Comparison of ENCODE assay signal across 7 mouse cellular contexts in genomic region chr1:44120074-44120406, GRCm38 (mm10). TPM values are rescaled to one million over a fixed set of nuclear protein-coding genes. Genes with fewer than 3 reads are reported as not detected.
A peak's percentile ranks its signal among the peaks of the same experiment; 100 is the strongest.
DNase-seq lines count a peak whose midpoint lies in the region; ATAC-seq lines count a peak whose summit lies in the region.

No protein-coding gene starts in this region.

- H3K4me2 ChIP-seq in lung, embryonic 16.5 days (ENCODE audit: low read depth, low read length), result peak overlapping the region; percentile 70
- H3K4me2 ChIP-seq in forebrain, embryonic 12.5 days, result peak overlapping the region; percentile 79
- peak overlapping the region; percentile 79 for H3K4me2 ChIP-seq in limb, embryonic 13.5 days (replicated peaks)
- peak overlapping the region; percentile 82 for H3K4me2 ChIP-seq in stomach, embryonic 14.5 days (replicated peaks; ENCODE audit: low read depth, low read length)

- peak; percentile 6 for ATAC-seq in lung, embryonic 16.5 days (ENCODE audit: low read depth)
- ATAC-seq in forebrain, embryonic 12.5 days (ENCODE audit: low FRiP score), result no peak
- ATAC-seq in limb, embryonic 13.5 days (ENCODE audit: low FRiP score, low read depth), result peak; percentile 4; the same call in 1 of the 2 replicates
- no peak; the same call in 1 of the 2 replicates for ATAC-seq in stomach, embryonic 14.5 days (ENCODE audit: insufficient number of reproducible peaks, insufficient read depth, low FRiP score, low read depth)

- no peak for DNase-seq in lung, postnatal 14 days
- DNase-seq in embryo, embryonic 9.5 days (ENCODE audit: extremely low spot score), result no peak
- no peak for DNase-seq in thymus, postnatal 36 days

- no peaks in the 10 kb centered on the region for H3K9me3 ChIP-seq in lung, embryonic 16.5 days (ENCODE audit: control insufficient read depth, low read length)
- H3K9me3 ChIP-seq in forebrain, embryonic 12.5 days, result no peaks in the 10 kb centered on the region
- H3K9me3 ChIP-seq in limb, embryonic 13.5 days, result no peaks in the 10 kb centered on the region
- H3K9me3 ChIP-seq in stomach, embryonic 14.5 days (ENCODE audit: control insufficient read depth, low read depth, low read length), result no peaks in the 10 kb centered on the region

- peak overlapping the region; percentile 86 for H3K9ac ChIP-seq in lung, embryonic 16.5 days (ENCODE audit: low read length)
- peak overlapping the region; percentile 88 for H3K9ac ChIP-seq in forebrain, embryonic 12.5 days
- H3K9ac ChIP-seq in limb, embryonic 13.5 days, result peak overlapping the region; percentile 88
- peak overlapping the region; percentile 69 for H3K9ac ChIP-seq in stomach, embryonic 14.5 days (replicated peaks; ENCODE audit: low read depth, low read length)

- peaks cover 8% of the 10 kb centered on the region; the same call in 1 of the 2 replicates for H3K4me1 ChIP-seq in lung, embryonic 16.5 days (replicated peaks; ENCODE audit: control insufficient read depth, insufficient read depth, low read length)
- H3K4me1 ChIP-seq in forebrain, embryonic 12.5 days, result peaks cover 18% of the 10 kb centered on the region
- peaks cover 18% of the 10 kb centered on the region for H3K4me1 ChIP-seq in limb, embryonic 13.5 days
- H3K4me1 ChIP-seq in stomach, embryonic 14.5 days (ENCODE audit: control insufficient read depth, insufficient read depth, low read length), result 0 out of 2 replicates have a peak, but pooled peaks cover 4% of the 10 kb centered on the region

- H3K4me3 ChIP-seq in lung, embryonic 16.5 days (ENCODE audit: low read length), result peak overlapping the region; percentile 86
- H3K4me3 ChIP-seq in forebrain, embryonic 12.5 days (replicated peaks), result peak overlapping the region; percentile 75
- peak overlapping the region; percentile 76 for H3K4me3 ChIP-seq in limb, embryonic 13.5 days
- peak overlapping the region; percentile 70 for H3K4me3 ChIP-seq in stomach, embryonic 14.5 days (ENCODE audit: low read depth, low read length)

- H3K27me3 ChIP-seq in lung, embryonic 16.5 days (ENCODE audit: control insufficient read depth, insufficient read depth, low read depth, low read length), result no peaks in the 10 kb centered on the region
- H3K27me3 ChIP-seq in forebrain, embryonic 12.5 days, result no peaks in the 10 kb centered on the region
- H3K27me3 ChIP-seq in limb, embryonic 13.5 days, result no peaks in the 10 kb centered on the region
- no peaks in the 10 kb centered on the region for H3K27me3 ChIP-seq in stomach, embryonic 14.5 days (ENCODE audit: control insufficient read depth, insufficient read depth, low read length)

- H3K27ac ChIP-seq in lung, embryonic 16.5 days (ENCODE audit: low read length), result peak overlapping the region; percentile 99
- H3K27ac ChIP-seq in forebrain, embryonic 12.5 days, result peak overlapping the region; percentile 97
- H3K27ac ChIP-seq in limb, embryonic 13.5 days, result peak overlapping the region; percentile 96
- H3K27ac ChIP-seq in stomach, embryonic 14.5 days (ENCODE audit: low read length), result peak overlapping the region; percentile 97

- H3K36me3 ChIP-seq in lung, embryonic 16.5 days (ENCODE audit: control insufficient read depth, insufficient read depth, low read length), result peaks cover 2% of the 10 kb centered on the region; the same call in 1 of the 2 replicates
- H3K36me3 ChIP-seq in forebrain, embryonic 12.5 days (replicated peaks), result peaks cover 10% of the 10 kb centered on the region
- H3K36me3 ChIP-seq in limb, embryonic 13.5 days, result peaks cover 31% of the 10 kb centered on the region
- peaks cover 6% of the 10 kb centered on the region for H3K36me3 ChIP-seq in stomach, embryonic 14.5 days (ENCODE audit: control insufficient read depth, insufficient read depth, low read length)

- WGBS in lung, embryonic 16.5 days, result under 1% methylated on average over 6 of the region's 6 CpGs
- WGBS in forebrain, embryonic 12.5 days, result 4% methylated on average over 6 of the region's 6 CpGs
- 2% methylated on average over 6 of the region's 6 CpGs for WGBS in limb, embryonic 13.5 days
- 4% methylated on average over 6 of the region's 6 CpGs for WGBS in stomach, embryonic 14.5 days

RNA-seq across cellular contexts. Expression of gene Bivm, which starts 1.3 kb away (rescaled TPM):
- polyA plus RNA-seq in lung, embryonic 16.5 days (2015; fragmentation: Nextera tagmentation; extraction: Ambion mirVana), result 16.3 and 18.2 TPM in 2 replicates
- 29.2 and 29.3 TPM in 2 replicates for polyA plus RNA-seq in forebrain, embryonic 12.5 days (2016; fragmentation: Nextera tagmentation; extraction: Ambion mirVana)
- 20.8 and 22.8 TPM in 2 replicates for polyA plus RNA-seq in limb, embryonic 13.5 days (2015; fragmentation: Nextera tagmentation; extraction: Ambion mirVana)
- polyA plus RNA-seq in stomach, embryonic 14.5 days (2014; fragmentation: Nextera tagmentation; extraction: Ambion mirVana), result 23.9 and 24.2 TPM in 2 replicates

RNA-seq across cellular contexts. Expression of gene Kdelc1, which starts 1.4 kb away (rescaled TPM):
- 56.6 and 58.7 TPM in 2 replicates for polyA plus RNA-seq in lung, embryonic 16.5 days (2015; fragmentation: Nextera tagmentation; extraction: Ambion mirVana)
- 51.3 and 55.0 TPM in 2 replicates for polyA plus RNA-seq in forebrain, embryonic 12.5 days (2016; fragmentation: Nextera tagmentation; extraction: Ambion mirVana)
- polyA plus RNA-seq in limb, embryonic 13.5 days (2015; fragmentation: Nextera tagmentation; extraction: Ambion mirVana), result 81.0 and 82.0 TPM in 2 replicates
- 59.9 and 65.5 TPM in 2 replicates for polyA plus RNA-seq in stomach, embryonic 14.5 days (2014; fragmentation: Nextera tagmentation; extraction: Ambion mirVana)

RNA-seq across cellular contexts. Expression of gene Tex30, which starts 17.8 kb away (rescaled TPM):
- polyA plus RNA-seq in lung, embryonic 16.5 days (2015; fragmentation: Nextera tagmentation; extraction: Ambion mirVana), result 85.8 and 87.3 TPM in 2 replicates
- polyA plus RNA-seq in forebrain, embryonic 12.5 days (2016; fragmentation: Nextera tagmentation; extraction: Ambion mirVana), result 106 and 109 TPM in 2 replicates
- polyA plus RNA-seq in limb, embryonic 13.5 days (2015; fragmentation: Nextera tagmentation; extraction: Ambion mirVana), result 76.5 and 83.3 TPM in 2 replicates
- polyA plus RNA-seq in stomach, embryonic 14.5 days (2014; fragmentation: Nextera tagmentation; extraction: Ambion mirVana), result 73.4 and 77.6 TPM in 2 replicates

RNA-seq across cellular contexts. Expression of gene Ercc5, which starts 27.5 kb away (rescaled TPM):
- 22.1 and 23.6 TPM in 2 replicates for polyA plus RNA-seq in lung, embryonic 16.5 days (2015; fragmentation: Nextera tagmentation; extraction: Ambion mirVana)
- 44.5 and 45.0 TPM in 2 replicates for polyA plus RNA-seq in forebrain, embryonic 12.5 days (2016; fragmentation: Nextera tagmentation; extraction: Ambion mirVana)
- 26.9 and 28.3 TPM in 2 replicates for polyA plus RNA-seq in limb, embryonic 13.5 days (2015; fragmentation: Nextera tagmentation; extraction: Ambion mirVana)
- polyA plus RNA-seq in stomach, embryonic 14.5 days (2014; fragmentation: Nextera tagmentation; extraction: Ambion mirVana), result 24.6 and 24.8 TPM in 2 replicates

RNA-seq across cellular contexts. Expression of gene Gm8251, which starts 58.3 kb away (rescaled TPM):
- polyA plus RNA-seq in lung, embryonic 16.5 days (2015; fragmentation: Nextera tagmentation; extraction: Ambion mirVana), result 0.08 and 0.11 TPM in 2 replicates
- polyA plus RNA-seq in forebrain, embryonic 12.5 days (2016; fragmentation: Nextera tagmentation; extraction: Ambion mirVana), result 0.14 and 0.29 TPM in 2 replicates
- 0.10 and 0.13 TPM in 2 replicates for polyA plus RNA-seq in limb, embryonic 13.5 days (2015; fragmentation: Nextera tagmentation; extraction: Ambion mirVana)
- 0.14 and 0.23 TPM in 2 replicates for polyA plus RNA-seq in stomach, embryonic 14.5 days (2014; fragmentation: Nextera tagmentation; extraction: Ambion mirVana)

Comparison
In these comparisons a context has a peak if more than half of its experiments do, and no peak if none do; other contexts are left out.
1. ATAC-seq: peak in lung, embryonic 16.5 days (single experiment) and limb, embryonic 13.5 days (single experiment); none in forebrain, embryonic 12.5 days (single experiment) and stomach, embryonic 14.5 days (single experiment).
2. Peak in every context shown above with its lines, with median percentiles within 50 percentile points of each other: H3K27ac ChIP-seq, H3K4me2 ChIP-seq, H3K4me3 ChIP-seq and H3K9ac ChIP-seq.